8 mouse cellular contexts compared by ENCODE assay signal in the genomic region with DNA sequence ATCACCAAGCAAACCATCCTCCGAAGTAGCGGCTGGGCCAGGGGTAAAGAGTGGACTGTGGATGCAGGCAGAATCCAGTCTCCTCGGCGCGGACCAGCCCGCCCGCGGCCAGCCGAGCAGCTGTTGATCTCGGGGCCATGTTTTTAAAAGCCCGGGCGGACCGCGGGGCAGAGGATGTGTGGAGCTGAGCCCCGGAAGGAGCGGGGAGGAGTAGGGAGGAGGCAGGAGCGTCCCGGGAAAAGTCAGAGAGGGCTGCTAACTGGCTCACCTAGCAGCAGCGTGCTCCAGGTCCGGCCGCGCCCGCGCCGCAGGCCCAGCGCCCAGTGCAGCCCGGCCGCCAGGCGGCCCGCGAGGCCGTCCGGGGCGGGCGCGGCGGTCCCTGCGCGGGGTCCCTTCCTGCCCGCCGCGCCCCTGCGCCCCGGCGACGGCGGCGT. TPM values are rescaled to one million over a fixed set of nuclear protein-coding genes. Genes with fewer than 3 reads are reported as not detected.
A peak's percentile ranks its signal among the peaks of the same experiment; 100 is the strongest.
DNase-seq lines count a peak whose midpoint lies in the region; ATAC-seq lines count a peak whose summit lies in the region.

No protein-coding gene starts in this region.

- H3K9ac ChIP-seq in intestine, embryonic 16.5 days (ENCODE audit: low read depth, low read length) = peak overlapping the region; percentile 82
- H3K9ac ChIP-seq in liver, embryonic 15.5 days = peak overlapping the region; percentile 90
- H3K9ac ChIP-seq in neural tube, embryonic 11.5 days (ENCODE audit: low read length) = peak overlapping the region; percentile 86

- peak overlapping the region; percentile 89 for H3K27ac ChIP-seq in intestine, embryonic 16.5 days (ENCODE audit: low read length)
- H3K27ac ChIP-seq in liver, embryonic 15.5 days (replicated peaks) = peak overlapping the region; percentile 93
- peak overlapping the region; percentile 91 for H3K27ac ChIP-seq in neural tube, embryonic 11.5 days (ENCODE audit: low read depth, low read length)

- no peaks in the 10 kb centered on the region for H3K36me3 ChIP-seq in intestine, embryonic 16.5 days (ENCODE audit: control insufficient read depth, insufficient read depth, low read length)
- H3K36me3 ChIP-seq in liver, embryonic 15.5 days (replicated peaks) = 0 out of 2 replicates have a peak, but pooled peaks cover 10% of the 10 kb centered on the region
- no peaks in the 10 kb centered on the region for H3K36me3 ChIP-seq in neural tube, embryonic 11.5 days (ENCODE audit: control insufficient read depth, insufficient read depth, low read length)

- H3K27me3 ChIP-seq in intestine, embryonic 16.5 days (replicated peaks; ENCODE audit: control insufficient read depth, insufficient read depth, low read length) = no peaks in the 10 kb centered on the region
- no peaks in the 10 kb centered on the region for H3K27me3 ChIP-seq in liver, embryonic 15.5 days
- no peaks in the 10 kb centered on the region for H3K27me3 ChIP-seq in neural tube, embryonic 11.5 days (ENCODE audit: control insufficient read depth, insufficient read depth, low read length)

- WGBS in intestine, embryonic 16.5 days = under 1% methylated on average over 29 of the region's 48 CpGs
- under 1% methylated on average over 44 of the region's 48 CpGs for WGBS in liver, embryonic 15.5 days (ENCODE audit: insufficient replicate concordance)
- under 1% methylated on average over 39 of the region's 48 CpGs for WGBS in neural tube, embryonic 11.5 days

- peaks cover 7% of the 10 kb centered on the region for H3K4me1 ChIP-seq in intestine, embryonic 16.5 days (ENCODE audit: control insufficient read depth, insufficient read depth, low read length)
- H3K4me1 ChIP-seq in liver, embryonic 15.5 days (replicated peaks) = peaks cover 61% of the 10 kb centered on the region
- peaks cover 13% of the 10 kb centered on the region for H3K4me1 ChIP-seq in neural tube, embryonic 11.5 days (ENCODE audit: control insufficient read depth, insufficient read depth, low read length)

- peak overlapping the region; percentile 45 for H3K4me2 ChIP-seq in intestine, embryonic 16.5 days (ENCODE audit: low read depth, low read length)
- peak overlapping the region; percentile 84 for H3K4me2 ChIP-seq in liver, embryonic 15.5 days
- H3K4me2 ChIP-seq in neural tube, embryonic 11.5 days (ENCODE audit: low read depth) = peak overlapping the region; percentile 68

- no peaks in the 10 kb centered on the region for H3K9me3 ChIP-seq in intestine, embryonic 16.5 days (ENCODE audit: control insufficient read depth, low read length)
- H3K9me3 ChIP-seq in liver, embryonic 15.5 days (replicated peaks) = no peaks in the 10 kb centered on the region
- H3K9me3 ChIP-seq in neural tube, embryonic 11.5 days (ENCODE audit: control insufficient read depth, low read length) = no peaks in the 10 kb centered on the region

- peak overlapping the region; percentile 78 for H3K4me3 ChIP-seq in intestine, embryonic 16.5 days (ENCODE audit: low read length)
- peak overlapping the region; percentile 87 for H3K4me3 ChIP-seq in liver, embryonic 15.5 days (replicated peaks)
- peak overlapping the region; percentile 75 for H3K4me3 ChIP-seq in neural tube, embryonic 11.5 days (ENCODE audit: low read depth, low read length)

- ATAC-seq in intestine, embryonic 16.5 days = peak; percentile 89
- peak; percentile 79 for ATAC-seq in liver, embryonic 15.5 days (ENCODE audit: insufficient read depth)
- ATAC-seq in neural tube, embryonic 11.5 days (ENCODE audit: insufficient read depth, low FRiP score, low TSS enrichment) = peak; percentile 88

- peak; percentile 49 for DNase-seq in adrenal gland, adult 8-10 months
- no peak for DNase-seq in adrenal gland, adult 2 months
- peak; percentile 23 to 27 for DNase-seq in CD8-positive naive resting alpha-beta T cell, adult 2 months (ENCODE audit: low read depth in 2 of 2, low spot score in 2 of 2)
- peak; percentile 62 to 71 for DNase-seq in cerebellum, postnatal 10 days
- DNase-seq in frontal cortex, postnatal 25 days (ENCODE audit: low spot score in 2 of 2) = peak; percentile 19 to 31
- peak; percentile 65 for DNase-seq in neural tube, embryonic 11.5 days (ENCODE audit: low spot score)

RNA-seq across cellular contexts. Expression of a gene that starts 0.4 kb away (rescaled TPM):
- total RNA-seq in adrenal gland, adult 8-10 months (2022) = 10 to 100 TPM; 28.2 to 71.4 (median 44.5) TPM
- total RNA-seq in adrenal gland, adult 2 months (2021) = 10 to 100 TPM; 30.3 to 49.2 TPM
- polyA plus RNA-seq in adrenal gland, adult 2 months (2012; rRNA removed) = 10.5 and 15.1 TPM in 2 replicates
- polyA plus RNA-seq in intestine, embryonic 16.5 days (2015; fragmentation: Nextera tagmentation; extraction: Ambion mirVana) = 3.7 and 4.3 TPM in 2 replicates
- 12.3 and 13.4 TPM in 2 replicates for polyA plus RNA-seq in liver, embryonic 15.5 days (2015; fragmentation: Nextera tagmentation; extraction: Ambion mirVana)
- 24.4 and 25.1 TPM in 2 replicates for polyA plus RNA-seq in neural tube, embryonic 11.5 days (2014; fragmentation: Nextera tagmentation; extraction: Ambion mirVana)
